Mouse (Mus musculus): ENCODE results near the gene Olfr170. TPM values are rescaled to one million over a fixed set of nuclear protein-coding genes. Genes with fewer than 3 reads are reported as not detected.
"Not testable (repeated sequence)": the region's sequence is repeated elsewhere in the genome, so short reads cannot be mapped to it uniquely, and the experiment has no call there.

Gene Olfr170
- total and polyA plus RNA-seq, 3 experiments: not detected

- TF ChIP-seq RCOR1 (conservative IDR thresholded peaks at IDR 0.05; ENCODE audit: low read depth, low read length) (no peak), HCFC1 (IDR thresholded peaks at IDR 0.05; ENCODE audit: low read depth, low read length) (no peak), UBTF (IDR thresholded peaks at IDR 0.05; ENCODE audit: low read depth, low read length) (no peak), TCF12 (IDR thresholded peaks at IDR 0.05; ENCODE audit: low read depth, low read length) (no peak), EP300 (IDR thresholded peaks at IDR 0.05; ENCODE audit: low read length) (peak; percentile 69), CHD1 (IDR thresholded peaks at IDR 0.05; ENCODE audit: low read depth, low read length) (no peak), IRF4 (IDR thresholded peaks at IDR 0.05; ENCODE audit: low read depth, low read length) (peak; percentile 77)
- DNase-seq (ENCODE audit: extremely low read depth): peak; percentile 13
- H3K9me3 ChIP-seq (replicated peaks; ENCODE audit: low read length): no peaks in the 10 kb centered on the region
- no peak overlapping the region for H3K4me3 ChIP-seq (replicated peaks in 1 of 3; ENCODE audit: low read depth in 2 of 3, low read length in 2 of 3, poor library complexity in 1 of 3)
- in situ Hi-C loops (cut with MboI; ENCODE audit: low pct_ligation_motif_present, low pct_unique_long_range_greater_than_20kb, low sequenced_read_pairs) (no loop called here), dilution Hi-C loops (cut with MboI; ENCODE audit: extremely low pct_ligation_motif_present, extremely low pct_unique_long_range_greater_than_20kb, low sequenced_read_pairs) (no loop called here)
- no peaks in the 10 kb centered on the region for H3K79me2 ChIP-seq (replicated peaks; ENCODE audit: control insufficient read depth, extremely low read depth, insufficient read depth, poor library complexity, severe bottlenecking)
- no peak overlapping the region for H3K27ac ChIP-seq (ENCODE audit: insufficient read depth, low read depth)
- H3K4me1 ChIP-seq (ENCODE audit: control insufficient read depth in 1 of 2, insufficient read depth in 2 of 2): peaks cover 0 to 9% of the 10 kb centered on the region in 2 experiments; a peak in 2 of 4 replicates
- H3K4me2 ChIP-seq (ENCODE audit: insufficient read depth, low read depth, poor library complexity, severe bottlenecking): no peak overlapping the region
- H3K9ac ChIP-seq (ENCODE audit: insufficient read depth, low read depth): no peak overlapping the region
- no peaks in the 10 kb centered on the region for H3K27me3 ChIP-seq (replicated peaks)
- no peaks in the 10 kb centered on the region for H3K36me3 ChIP-seq (replicated peaks in 1 of 2; ENCODE audit: control insufficient read depth in 1 of 2, insufficient read depth in 1 of 2, low read length in 1 of 2)
These were observed 8.5 kb downstream of the Olfr170 start for GRCm38 (mm10) chr16:19603166-19603565.

GRCm38 (mm10) chr16:19571709-19572108 is 40.0 kb downstream of the Olfr170 start, which contains the start of gene Olfr169:
TSS of gene Olfr169 (minus strand) at chr16:19571809.
- in situ Hi-C loops (cut with MboI; ENCODE audit: low pct_ligation_motif_present, low pct_unique_long_range_greater_than_20kb, low sequenced_read_pairs): not testable (repeated sequence)

More at GRCm38 (mm10) chr16:19571709-19572108, 40.0 kb downstream of the Olfr170 start, which contains the start of gene Olfr169:
- H3K9ac ChIP-seq (ENCODE audit: insufficient read depth, low read depth); H3K79me2 ChIP-seq (replicated peaks; ENCODE audit: control insufficient read depth, extremely low read depth, insufficient read depth, poor library complexity, severe bottlenecking); H3K36me3 ChIP-seq (replicated peaks in 1 of 2; ENCODE audit: control insufficient read depth in 1 of 2, insufficient read depth in 1 of 2, low read length in 1 of 2); H3K4me2 ChIP-seq (ENCODE audit: insufficient read depth, low read depth, poor library complexity, severe bottlenecking); H3K4me1 ChIP-seq (ENCODE audit: control insufficient read depth in 1 of 2, insufficient read depth in 2 of 2); H3K4me3 ChIP-seq (replicated peaks in 1 of 3; ENCODE audit: low read depth in 2 of 3, low read length in 2 of 3, poor library complexity in 1 of 3); dilution Hi-C loops (cut with MboI; ENCODE audit: extremely low pct_ligation_motif_present, extremely low pct_unique_long_range_greater_than_20kb, low sequenced_read_pairs); H3K27me3 ChIP-seq (replicated peaks); DNase-seq (ENCODE audit: extremely low read depth); H3K9me3 ChIP-seq (replicated peaks; ENCODE audit: low read length); H3K27ac ChIP-seq (ENCODE audit: insufficient read depth, low read depth): not testable (repeated sequence)

Other genes starting within 250 kb of the Olfr170 start
- gene Olfr165, start 188.7 kb downstream of the Olfr170 start, total RNA-seq (2012; rRNA removed): not detected in 2 replicates
- gene Olfr165, start 188.7 kb downstream of the Olfr170 start, total RNA-seq (2014; rRNA removed): not detected in 2 replicates
- not detected in 2 replicates for gene Olfr165, start 188.7 kb downstream of the Olfr170 start, polyA plus RNA-seq (2012; ENCODE audit: insufficient read length, low read depth)
- 0.08 TPM in 2 replicates for gene Olfr166, start 128.2 kb downstream of the Olfr170 start, total RNA-seq (2012; rRNA removed)
- gene Olfr166, start 128.2 kb downstream of the Olfr170 start, total RNA-seq (2014; rRNA removed): 0.07 TPM in 2 replicates
- gene Olfr166, start 128.2 kb downstream of the Olfr170 start, polyA plus RNA-seq (2012; ENCODE audit: insufficient read length, low read depth): 0.06 TPM in 1 of 2 replicates, not detected in the other
- not detected in 2 replicates for gene Olfr167, start 89.6 kb downstream of the Olfr170 start, total RNA-seq (2012; rRNA removed)
- gene Olfr167, start 89.6 kb downstream of the Olfr170 start, total RNA-seq (2014; rRNA removed): not detected in 2 replicates
- gene Olfr167, start 89.6 kb downstream of the Olfr170 start, polyA plus RNA-seq (2012; ENCODE audit: insufficient read length, low read depth): not detected in 2 replicates
- gene Olfr168, start 76.3 kb downstream of the Olfr170 start, total RNA-seq (2012; rRNA removed): not detected in 2 replicates
- not detected in 2 replicates for gene Olfr168, start 76.3 kb downstream of the Olfr170 start, total RNA-seq (2014; rRNA removed)
- gene Olfr168, start 76.3 kb downstream of the Olfr170 start, polyA plus RNA-seq (2012; ENCODE audit: insufficient read length, low read depth): not detected in 2 replicates
- not detected in 2 replicates for gene Olfr169, start 40.1 kb downstream of the Olfr170 start, total RNA-seq (2012; rRNA removed)
- not detected in 2 replicates for gene Olfr169, start 40.1 kb downstream of the Olfr170 start, total RNA-seq (2014; rRNA removed)
- not detected in 2 replicates for gene Olfr169, start 40.1 kb downstream of the Olfr170 start, polyA plus RNA-seq (2012; ENCODE audit: insufficient read length, low read depth)
- not detected in 2 replicates for gene Olfr171, start 18.0 kb upstream of the Olfr170 start, total RNA-seq (2012; rRNA removed)
- not detected in 2 replicates for gene Olfr171, start 18.0 kb upstream of the Olfr170 start, total RNA-seq (2014; rRNA removed)
- gene Olfr171, start 18.0 kb upstream of the Olfr170 start, polyA plus RNA-seq (2012; ENCODE audit: insufficient read length, low read depth): not detected in 2 replicates
- gene Lamp3, start 94.5 kb upstream of the Olfr170 start, total RNA-seq (2012; rRNA removed): 0.04 TPM in 1 of 2 replicates, not detected in the other
- gene Lamp3, start 94.5 kb upstream of the Olfr170 start, total RNA-seq (2014; rRNA removed): 0.26 TPM in 2 replicates
- 0.11 and 0.16 TPM in 2 replicates for gene Lamp3, start 94.5 kb upstream of the Olfr170 start, polyA plus RNA-seq (2012; ENCODE audit: insufficient read length, low read depth)
- 1.6 and 1.9 TPM in 2 replicates for gene B3gnt5, start 148.3 kb upstream of the Olfr170 start, total RNA-seq (2012; rRNA removed)
- gene B3gnt5, start 148.3 kb upstream of the Olfr170 start, total RNA-seq (2014; rRNA removed): 6.3 and 6.5 TPM in 2 replicates
- gene B3gnt5, start 148.3 kb upstream of the Olfr170 start, polyA plus RNA-seq (2012; ENCODE audit: insufficient read length, low read depth): 3.1 and 3.4 TPM in 2 replicates

Data from CH12.LX (cell line).